In genomic region chr1:191062781-191063485, GRCm38 (mm10) we compare ENCODE assay signal across 1 mouse cellular context.
TF ChIP-seq lines count a peak whose summit lies in the region.

Gene Tatdn3, minus strand, starts transcription at chr1:191062932.
Gene Nsl1, plus strand, starts transcription at chr1:191063012.

TF ChIP-seq in MEL, 35 proteins besides CTCF, POLR2A, EP300 and RAD21 (continued from another document):
- no peak for TF ChIP-seq ZMIZ1 (IDR thresholded peaks at IDR 0.05; ENCODE audit: low read depth, low read length)
- TF ChIP-seq MAZ (IDR thresholded peaks at IDR 0.05; ENCODE audit: low read depth, low read length), result peak; percentile 64
- TF ChIP-seq UBTF (IDR thresholded peaks at IDR 0.05; ENCODE audit: borderline replicate concordance, insufficient read depth, low read depth, low read length), result peak; percentile 97; the same call in 1 of the 2 replicates
- TF ChIP-seq BHLHE40 (IDR thresholded peaks at IDR 0.05; ENCODE audit: borderline replicate concordance, low read depth, low read length), result no peak
- TF ChIP-seq ZC3H11A (IDR thresholded peaks at IDR 0.05; ENCODE audit: low read depth, low read length), result no peak
- TF ChIP-seq CHD2 (IDR thresholded peaks at IDR 0.05; ENCODE audit: low read length), result no peak
- peak; percentile 97; the same call in 1 of the 2 replicates for TF ChIP-seq E2F4 (IDR thresholded peaks at IDR 0.05; ENCODE audit: borderline replicate concordance, low read depth, low read length)
- peak; percentile 81 for TF ChIP-seq SIN3A (IDR thresholded peaks at IDR 0.05; ENCODE audit: low read length)
- peak; percentile 28 for TF ChIP-seq MXI1 (IDR thresholded peaks at IDR 0.05; ENCODE audit: low read depth, low read length)
TF ChIP-seq in MEL: peak in this region for 11.
